Mouse (Mus musculus) liver, embryonic 14.5 days (tissue): ENCODE measurements around the gene Pklr. TPM values are rescaled to one million over a fixed set of nuclear protein-coding genes. Genes with fewer than 3 reads are reported as not detected.

Source experiments
- ATAC-seq: fragments of 200-750 bp; cut with Nextera tagmentation; 2 replicates; pipeline ENCODE4 v1.8.0; 2017; ENCODE audit warnings: moderate number of reproducible peaks, mild to moderate bottlenecking, moderate library complexity; ENCODE audit not compliant: insufficient read depth
- DNase-seq, 3 experiments: peaks; one replicate each; pipeline ENCODE4 v3.0.0-alpha.2; 2012 to 2013; ENCODE audit warnings: low read depth in 3 of 3, low spot score in 3 of 3
- H3K27ac ChIP-seq: fragments of 300-500 bp; sonication (generic); 2 replicates; pipeline ENCODE4 v1.5.1; 2014; ENCODE audit warnings: moderate library complexity, mild to moderate bottlenecking, control low read depth, inconsistent platforms
- H3K27me3 ChIP-seq: fragments of 300-500 bp; sonication (generic); 2 replicates; pipeline ENCODE4 v1.6.1; 2014; ENCODE audit warnings: mild to moderate bottlenecking, low read length, moderate library complexity; ENCODE audit not compliant: control insufficient read depth, insufficient read depth
- H3K36me3 ChIP-seq: fragments of 300-500 bp; sonication (generic); replicated peaks from 2 replicates; pipeline ENCODE4 v1.6.1; 2014; ENCODE audit warnings: low read depth; ENCODE audit not compliant: control insufficient read depth, insufficient read depth
- H3K4me1 ChIP-seq, 2 experiments: fragments of 200-500 bp in 1 of 2; fragments of 300-500 bp in 1 of 2; sonication (generic) in 1 of 2; replicated peaks; 2 replicates each; pipeline ENCODE4 v1.6.1; 2012 to 2014; ENCODE audit warnings: antibody characterized with exemption in 1 of 2, inconsistent platforms in 1 of 2, low read length in 1 of 2; ENCODE audit not compliant: control insufficient read depth in 2 of 2, insufficient read depth in 2 of 2
- H3K4me2 ChIP-seq: fragments of 300-500 bp; sonication (generic); 2 replicates; pipeline ENCODE4 v1.6.1; 2014; ENCODE audit warnings: low read depth, mild to moderate bottlenecking, control low read depth, moderate library complexity
- H3K4me3 ChIP-seq, 2 experiments: fragments of 200-500 bp in 1 of 2; fragments of 300-500 bp in 1 of 2; sonication (generic) in 1 of 2; 2 replicates each; pipeline ENCODE4 v1.5.1; 2012 to 2014; ENCODE audit warnings: low read depth in 2 of 2, low read length in 2 of 2, mild to moderate bottlenecking in 2 of 2, control low read depth in 1 of 2, inconsistent platforms in 1 of 2, moderate library complexity in 1 of 2; ENCODE audit not compliant: insufficient read depth in 1 of 2
- H3K9ac ChIP-seq: fragments of 300-500 bp; sonication (generic); replicated peaks from 2 replicates; pipeline ENCODE4 v1.6.1; 2014; ENCODE audit warnings: mild to moderate bottlenecking, control low read depth, moderate library complexity
- H3K9me3 ChIP-seq: fragments of 300-500 bp; sonication (generic); 2 replicates; pipeline ENCODE4 v1.6.1; 2016; ENCODE audit warnings: low read length, mixed read lengths; ENCODE audit not compliant: control insufficient read depth
- CTCF ChIP-seq: IDR thresholded peaks from 2 replicates; pipeline ENCODE4 v1.5.1; 2016; ENCODE audit warnings: antibody characterized with exemption, low read depth, control low read depth
- EP300 ChIP-seq: IDR thresholded peaks from 2 replicates; pipeline ENCODE4 v1.6.1; 2016; ENCODE audit warnings: antibody characterized with exemption, low read depth
- WGBS: fragments of 180-500 bp; shearing (Covaris S2); extraction: QIAGEN DNeasy Blood & Tissue Kit; methylation state at CpG from one replicate; pipeline ENCODE4 v1.1.7; 2014; ENCODE audit not compliant: insufficient replicate concordance; 5-methylcytosine and 5-hydroxymethylcytosine counted together
- polyA plus RNA-seq, 2 experiments: library from polyadenylated mRNA; depleted of rRNA in 1 of 2; stranded (reverse) in 1 of 2; unstranded in 1 of 2; fragments of >200 nt; fragmentation: Nextera tagmentation in 1 of 2; extraction: Ambion mirVana in 1 of 2; gene quantifications; 2 replicates each; pipeline versions ENCODE4 v1.2.1 to v1.2.3; 2012 to 2014

Gene Pklr
- polyA plus RNA-seq, 2 experiments, result 79.8 to 143 TPM

- Histone ChIP-seq H3K9me3 (no peaks in the 10 kb centered on the region), H3K4me2 (peak overlapping the region; percentile 88), H3K4me3 (peak overlapping the region; percentile 87), H3K27me3 (no peaks in the 10 kb centered on the region), H3K36me3 (peaks cover 39% of the 10 kb centered on the region), H3K4me1 (peaks cover 42 to 54% of the 10 kb centered on the region in 2 experiments), H3K27ac (peak overlapping the region; percentile 87), H3K9ac (peak overlapping the region; percentile 82)
- ATAC-seq (peak; percentile 42), DNase-seq (peak in 2 of 3 experiments; percentile 52 to 59)
- TF ChIP-seq EP300 (no peak), CTCF (peak; percentile 80)
- 5% methylated on average over 9 of the region's 9 CpGs for WGBS
Observed at GRCm38 (mm10) chr3:89136365-89136764, 423 bp downstream of the Pklr start.

DNA sequence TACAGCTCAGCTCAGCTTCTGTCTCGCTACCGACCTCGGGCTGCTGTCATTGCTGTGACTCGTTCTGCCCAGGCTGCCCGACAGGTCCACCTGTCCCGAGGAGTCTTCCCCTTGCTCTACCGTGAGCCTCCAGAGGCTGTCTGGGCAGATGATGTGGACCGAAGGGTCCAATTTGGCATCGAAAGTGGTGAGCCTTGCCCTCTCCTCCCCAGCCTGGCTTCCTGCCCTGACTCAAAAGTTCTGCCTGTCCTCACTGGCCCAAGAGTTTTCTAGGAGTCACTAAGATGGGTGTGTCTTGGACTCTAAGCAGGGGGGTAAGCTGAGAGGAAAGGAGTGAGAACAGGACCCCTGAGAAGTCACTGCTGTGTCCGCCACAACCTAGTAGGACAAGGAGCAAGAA, 8.9 kb downstream of the Pklr start:
- WGBS, result 77% methylated on average over 10 of the region's 10 CpGs
- DNase-seq (no peak), ATAC-seq (no peak)
- H3K4me3 ChIP-seq, result no peak overlapping the region
- TF ChIP-seq EP300, result no peak
- TF ChIP-seq CTCF, result no peak
- peaks cover 68% of the 10 kb centered on the region for H3K36me3 ChIP-seq
- H3K4me2 ChIP-seq, result no peak overlapping the region
- H3K9ac ChIP-seq, result no peak overlapping the region
- H3K9me3 ChIP-seq, result no peaks in the 10 kb centered on the region
- H3K27me3 ChIP-seq, result no peaks in the 10 kb centered on the region; the same call in 1 of the 2 replicates
- H3K4me1 ChIP-seq, result peaks cover 14 to 15% of the 10 kb centered on the region in 2 experiments
- no peak overlapping the region for H3K27ac ChIP-seq

GRCm38 (mm10) chr3:89145566-89145965, 9.6 kb downstream of the Pklr start:
- Histone ChIP-seq H3K4me3 (no peak overlapping the region), H3K9me3 (no peaks in the 10 kb centered on the region), H3K4me1 (peaks cover 14 to 15% of the 10 kb centered on the region in 2 experiments), H3K4me2 (no peak overlapping the region), H3K9ac (peak overlapping the region; percentile 13; the same call in 1 of the 2 replicates), H3K36me3 (peaks cover 60% of the 10 kb centered on the region), H3K27ac (no peak overlapping the region; the same call in 1 of the 2 replicates), H3K27me3 (no peaks in the 10 kb centered on the region; the same call in 1 of the 2 replicates)
- WGBS, result 78% methylated on average over 8 of the region's 8 CpGs
- TF ChIP-seq EP300 (no peak), CTCF (no peak)
- ATAC-seq (no peak), DNase-seq (no peak)

- ATAC-seq (peak; percentile 87), DNase-seq (peak in 2 of 3 experiments; percentile 62 to 73)
- Histone ChIP-seq H3K36me3 (peaks cover 44% of the 10 kb centered on the region), H3K27ac (peak overlapping the region; percentile 67), H3K4me1 (peaks cover 19 to 22% of the 10 kb centered on the region in 2 experiments), H3K9me3 (no peaks in the 10 kb centered on the region), H3K4me3 (peak overlapping the region; percentile 4 to 30; a peak in 3 of 4 replicates), H3K27me3 (no peaks in the 10 kb centered on the region; the same call in 1 of the 2 replicates), H3K4me2 (peak overlapping the region; percentile 73), H3K9ac (peak overlapping the region; percentile 56)
- WGBS, result 14% methylated on average over 26 of the region's 26 CpGs
- TF ChIP-seq CTCF (peak; percentile 48), EP300 (no peak)
Observed at GRCm38 (mm10) chr3:89147101-89147978, 11.4 kb downstream of the Pklr start.

DNA sequence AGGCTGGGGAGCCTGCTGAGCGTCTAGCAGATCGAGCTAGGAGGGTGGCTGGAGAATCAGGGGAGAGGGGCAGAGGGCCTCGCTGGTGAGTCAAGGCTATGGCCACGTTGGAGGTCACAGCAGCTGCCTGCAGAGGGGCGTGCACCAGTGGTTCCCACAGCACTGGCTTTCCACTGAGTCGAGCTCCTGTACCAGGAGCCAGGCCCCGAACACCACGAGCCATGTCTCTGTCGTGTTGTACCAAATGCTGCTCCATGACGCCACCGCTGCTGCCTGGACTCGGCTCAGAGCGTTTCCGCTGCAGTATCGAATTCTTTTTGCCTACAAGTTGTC, 12.0 kb downstream of the Pklr start:
- WGBS, result 14% methylated on average over 15 of the region's 15 CpGs
- Histone ChIP-seq H3K27ac (peak overlapping the region; percentile 50), H3K4me2 (peak overlapping the region; percentile 73)

More for the DNA sequence above, 12.0 kb downstream of the Pklr start:
- Histone ChIP-seq H3K27me3 (no peaks in the 10 kb centered on the region; the same call in 1 of the 2 replicates), H3K4me1 (peaks cover 21 to 25% of the 10 kb centered on the region in 2 experiments), H3K4me3 (peak overlapping the region; percentile 4 to 30; a peak in 3 of 4 replicates), H3K9me3 (no peaks in the 10 kb centered on the region), H3K36me3 (peaks cover 38% of the 10 kb centered on the region), H3K9ac (peak overlapping the region; percentile 56)
- peak; percentile 62; the same call in 1 of the 2 replicates for ATAC-seq
- no peak for TF ChIP-seq EP300
- TF ChIP-seq CTCF, result no peak
- no peak for DNase-seq
